Mouse (Mus musculus) layer of hippocampus, postnatal 36 days (tissue): Measurements from ENCODE around the gene Ccdc63. TPM values are rescaled to one million over a fixed set of nuclear protein-coding genes. Genes with fewer than 3 reads are reported as not detected.

Source experiments
- DNase-seq, 2 experiments: peaks; one replicate each; pipeline ENCODE4 v3.0.0; 2022
- total RNA-seq, 2 experiments: library from RNA; stranded (reverse); gene quantifications; 2 replicates each; pipeline ENCODE4 v1.2.3; 2021

Ccdc63 gene
- total RNA-seq, 2 experiments from 2014 or later = 0.68 to 1.1 TPM

DNA sequence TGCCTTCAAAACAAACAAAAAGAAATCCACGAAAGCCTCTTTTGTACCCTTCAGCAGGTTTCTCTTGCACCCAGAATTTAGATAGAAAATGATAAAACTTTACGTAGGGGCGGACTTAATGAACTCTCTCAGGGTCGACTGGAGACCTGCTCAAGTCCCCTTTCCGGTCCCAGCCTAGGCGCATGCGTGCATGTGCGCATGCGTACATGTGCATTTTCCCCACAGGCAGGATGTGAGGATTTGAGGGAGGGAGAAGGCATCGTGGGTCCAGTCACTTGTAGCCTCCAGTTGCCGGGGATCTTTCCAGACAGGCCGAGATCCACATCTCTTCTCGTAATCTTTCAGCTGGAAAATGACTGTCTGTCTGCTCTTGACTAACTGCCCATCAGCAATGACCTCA lies 59.2 kb downstream of the Ccdc63 start:
- no peak for DNase-seq

DNA sequence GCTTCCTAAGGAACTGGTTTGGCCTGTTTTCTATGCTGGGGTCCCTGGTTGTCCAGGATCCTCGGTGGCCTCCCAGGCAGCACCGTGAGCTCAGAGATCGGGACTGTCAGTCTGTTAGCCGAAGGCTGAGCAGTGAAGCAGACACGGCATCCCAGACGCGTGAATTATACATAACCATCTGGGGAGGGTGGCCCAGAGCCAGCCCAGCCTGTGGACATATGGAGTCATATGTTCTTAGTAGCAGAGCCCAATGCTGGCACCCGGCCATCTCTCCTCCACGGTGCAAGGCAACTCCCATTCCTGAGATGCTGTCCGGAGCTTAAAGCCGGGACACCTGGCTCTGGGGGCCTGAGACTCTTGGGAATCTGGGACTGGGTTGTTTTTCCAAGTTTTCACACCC lies 59.7 kb downstream of the Ccdc63 start:
- peak; percentile 69 to 77 for DNase-seq

DNA sequence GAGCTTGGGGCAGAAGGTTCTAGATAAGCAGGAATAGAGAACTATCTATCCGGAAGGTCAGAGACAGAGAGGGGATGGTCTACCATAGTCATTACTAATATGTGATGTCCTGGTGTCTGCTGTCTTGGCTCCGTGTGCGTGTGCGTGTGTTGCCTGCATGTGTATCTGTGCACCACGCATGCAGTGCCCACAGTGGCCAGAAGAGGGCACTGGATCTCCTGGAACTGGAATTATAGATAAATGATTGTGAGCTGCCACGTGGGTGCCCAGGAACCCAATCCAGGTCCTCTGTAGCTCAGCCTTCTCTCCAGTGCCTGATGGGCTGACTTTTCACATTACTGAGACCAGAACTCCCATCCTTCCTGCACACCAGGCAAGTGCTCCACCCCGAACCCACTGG lies 60.8 kb downstream of the Ccdc63 start:
- DNase-seq = no peak

DNA sequence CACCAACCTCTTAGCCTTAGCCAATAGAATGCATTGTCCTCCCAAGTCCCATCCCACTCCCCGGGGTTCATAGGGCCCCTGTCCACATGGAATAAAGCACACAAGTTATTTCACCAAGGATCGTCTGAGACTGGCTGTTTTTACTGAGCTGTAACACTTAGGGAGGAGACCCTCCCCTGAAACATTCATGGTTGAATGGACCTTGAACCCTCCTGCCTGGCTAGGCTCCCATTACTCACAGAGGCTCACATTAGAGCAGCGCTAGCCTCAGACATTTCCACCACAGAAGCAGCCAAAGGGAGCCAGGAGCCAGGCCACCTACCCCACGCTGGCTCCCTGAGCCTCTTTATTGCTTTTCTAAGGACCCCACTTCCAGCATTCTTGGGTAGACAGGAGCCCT lies 63.4 kb downstream of the Ccdc63 start:
- no peak for DNase-seq

DNA sequence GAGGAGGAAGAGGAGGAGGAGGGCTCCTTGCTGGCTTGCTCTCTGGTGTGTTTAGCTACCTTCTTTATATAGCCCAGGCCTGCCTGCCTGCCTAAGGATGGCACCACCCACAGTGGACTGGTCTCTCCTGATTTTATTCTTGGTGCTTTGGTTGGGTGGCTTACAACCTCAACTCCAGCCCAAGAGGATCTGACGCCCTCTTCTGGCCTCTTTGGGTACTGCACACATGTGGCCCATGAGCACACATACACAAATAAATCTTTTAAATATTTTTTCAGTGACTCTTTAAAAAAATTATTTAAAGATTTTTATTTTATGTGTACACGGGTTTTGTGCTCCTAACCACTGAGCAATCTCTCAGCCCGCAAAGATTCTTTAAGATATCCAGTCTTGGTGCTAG lies 64.9 kb downstream of the Ccdc63 start:
- no peak for DNase-seq

DNA sequence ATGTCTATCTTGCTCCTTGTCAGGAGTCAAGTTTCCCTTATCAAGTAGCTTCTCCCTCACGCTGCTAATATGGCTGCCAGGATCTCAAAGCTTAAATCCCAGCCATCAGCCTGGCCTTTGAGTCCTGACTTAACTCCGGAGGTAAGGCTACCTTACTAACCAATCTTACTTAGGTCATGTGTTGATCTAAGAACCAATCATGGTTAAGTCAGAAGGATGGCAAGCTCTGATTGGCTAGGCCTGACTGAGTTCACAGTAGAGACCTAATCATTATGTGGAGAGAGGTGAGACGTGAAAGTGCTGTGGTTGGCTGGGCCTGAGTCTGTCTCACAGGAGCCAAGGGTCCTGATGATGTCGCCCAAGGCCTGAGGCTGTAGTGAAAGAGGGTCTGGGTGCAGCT lies 68.6 kb downstream of the Ccdc63 start:
- no peak for DNase-seq

DNA sequence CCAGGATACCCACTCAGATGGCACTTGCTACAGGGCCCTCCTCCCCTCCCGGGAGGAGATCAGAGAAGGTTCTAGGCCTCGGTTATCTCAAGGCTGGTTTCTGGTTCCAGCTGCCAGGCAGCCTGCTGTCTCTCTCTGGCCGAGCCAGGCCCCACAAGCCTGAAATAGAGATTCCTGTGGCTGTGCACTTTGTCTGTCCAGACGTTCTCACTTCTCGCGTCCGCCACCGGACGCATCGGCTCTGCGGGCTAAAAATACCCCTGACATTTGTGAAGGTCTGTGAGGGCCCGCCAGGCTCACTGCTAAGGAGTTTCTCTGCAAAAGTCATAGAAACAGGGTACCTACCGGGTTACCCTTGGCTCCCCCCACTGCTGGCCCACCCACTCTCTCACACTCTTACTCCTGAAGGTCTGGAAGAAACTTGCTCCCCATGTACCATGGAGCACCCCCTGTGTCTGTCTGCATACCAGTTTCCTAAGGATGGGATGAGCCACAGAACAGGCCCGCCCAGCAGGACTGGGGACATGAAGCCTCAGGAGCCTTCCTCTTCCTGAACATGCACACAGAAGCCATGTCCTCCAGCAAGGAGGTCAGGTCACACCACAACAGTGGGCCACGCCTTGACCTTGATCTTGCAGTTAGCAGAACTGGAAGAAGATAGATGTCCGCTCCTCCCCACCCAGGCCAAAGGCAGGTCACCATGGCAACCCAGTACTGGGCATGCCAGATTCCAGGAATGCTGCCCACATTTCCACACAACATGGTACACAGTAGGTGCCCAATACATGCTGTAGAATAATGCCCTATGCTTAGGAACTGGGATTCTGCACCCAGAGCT lies 69.4 kb downstream of the Ccdc63 start:
- DNase-seq = no peak

DNA sequence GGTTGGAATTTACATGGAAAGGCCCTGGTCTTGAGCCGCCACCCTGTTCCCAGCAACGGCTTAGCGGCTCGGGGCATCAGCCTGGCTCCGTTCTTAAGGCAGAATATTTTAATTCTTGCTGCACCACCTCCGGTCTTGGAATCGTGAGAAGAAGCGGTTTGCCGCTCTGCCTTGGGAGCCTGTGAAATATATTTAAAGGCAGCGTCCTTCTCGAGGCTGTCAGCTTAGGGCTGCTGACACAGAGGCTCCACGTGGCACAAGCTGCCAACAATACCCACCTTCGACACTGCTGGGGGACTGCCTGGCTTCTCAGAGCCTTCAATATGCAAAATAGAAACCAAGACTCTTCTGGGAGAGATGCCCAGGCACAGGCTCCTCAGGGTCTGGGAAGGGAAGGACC lies 72.1 kb downstream of the Ccdc63 start:
- DNase-seq = no peak

DNA sequence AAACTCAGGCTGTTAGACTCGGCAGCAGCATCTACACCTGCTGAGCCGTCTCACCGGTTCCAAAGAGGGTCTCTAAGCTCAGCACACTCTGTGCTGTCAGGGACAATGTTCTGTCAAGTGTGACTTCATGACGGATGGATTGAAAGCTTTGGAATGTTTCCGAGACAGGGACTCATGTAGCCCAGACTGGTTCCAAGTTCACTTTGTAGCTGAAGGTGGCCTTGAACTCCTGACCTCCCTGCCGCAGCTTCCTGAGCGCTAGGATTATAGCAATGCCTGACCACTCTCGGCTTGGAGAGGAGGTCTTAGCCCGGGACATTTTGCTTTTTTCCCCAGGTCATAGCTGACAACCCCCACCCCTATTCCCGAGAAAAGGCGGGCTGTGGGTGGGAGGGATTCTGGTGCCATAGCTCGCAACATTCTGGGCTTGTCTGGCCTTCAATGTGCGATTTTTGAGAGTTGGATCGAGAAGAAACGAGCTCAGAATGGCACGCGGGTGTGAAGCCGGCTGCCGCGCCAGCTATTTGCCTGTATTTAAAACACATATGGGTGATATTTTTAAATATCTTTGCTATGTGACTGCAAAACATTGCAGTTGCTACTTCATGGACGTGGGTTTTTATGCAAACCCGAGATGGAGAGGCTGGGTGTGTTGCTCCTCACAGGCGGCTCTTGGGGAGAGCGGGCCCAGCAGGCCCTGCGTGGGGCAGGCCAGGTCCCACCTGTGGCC lies 77.3 kb downstream of the Ccdc63 start:
- DNase-seq = peak; percentile 42 to 57

DNA sequence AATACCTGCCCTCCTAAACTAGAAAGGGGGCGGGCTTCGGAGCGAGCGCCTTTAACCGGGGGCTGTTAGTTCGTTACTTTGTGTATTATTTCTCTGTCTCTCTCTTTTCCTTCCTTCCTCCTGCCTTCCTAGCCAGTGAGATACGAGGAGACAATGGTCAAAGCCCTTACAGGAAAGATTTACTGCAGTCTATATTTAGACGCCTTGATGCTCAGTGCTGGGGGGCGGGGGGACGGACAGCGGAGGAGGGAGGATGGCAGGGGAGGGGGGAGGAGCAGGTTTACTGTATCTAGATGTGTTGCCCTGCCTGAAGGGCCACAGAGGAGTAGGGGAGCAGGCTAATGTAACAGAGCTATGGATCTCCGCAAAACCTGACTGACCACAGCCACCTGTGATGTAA lies 78.1 kb downstream of the Ccdc63 start:
- DNase-seq = no peak

DNA sequence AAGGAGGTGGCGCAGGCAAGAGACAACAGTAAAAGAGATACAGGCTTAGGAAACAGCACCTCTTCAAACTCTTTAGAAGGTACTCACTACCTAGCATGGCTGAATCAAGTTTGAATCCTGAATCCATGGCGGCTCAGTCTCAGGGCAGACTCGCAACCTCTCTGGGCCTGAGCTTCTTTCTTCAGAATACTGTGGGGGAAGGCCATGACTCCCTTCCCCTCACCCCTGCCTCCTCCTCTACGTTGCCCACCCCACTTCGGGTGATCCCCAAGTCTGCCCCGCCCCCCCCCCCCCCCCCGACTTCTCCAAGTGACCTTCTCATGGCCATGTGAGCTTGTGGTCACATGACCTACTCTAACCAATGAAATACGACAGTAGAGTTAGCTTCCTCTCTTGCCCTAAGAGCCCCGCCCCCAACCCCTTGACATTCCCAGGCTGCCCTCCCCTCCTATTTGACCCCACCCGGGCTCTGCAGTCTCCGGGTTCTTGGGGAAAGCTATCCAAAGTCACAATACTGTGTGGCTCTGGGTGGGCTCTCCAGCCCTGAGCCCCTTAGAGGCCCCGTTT lies 79.8 kb downstream of the Ccdc63 start:
- no peak for DNase-seq

DNA sequence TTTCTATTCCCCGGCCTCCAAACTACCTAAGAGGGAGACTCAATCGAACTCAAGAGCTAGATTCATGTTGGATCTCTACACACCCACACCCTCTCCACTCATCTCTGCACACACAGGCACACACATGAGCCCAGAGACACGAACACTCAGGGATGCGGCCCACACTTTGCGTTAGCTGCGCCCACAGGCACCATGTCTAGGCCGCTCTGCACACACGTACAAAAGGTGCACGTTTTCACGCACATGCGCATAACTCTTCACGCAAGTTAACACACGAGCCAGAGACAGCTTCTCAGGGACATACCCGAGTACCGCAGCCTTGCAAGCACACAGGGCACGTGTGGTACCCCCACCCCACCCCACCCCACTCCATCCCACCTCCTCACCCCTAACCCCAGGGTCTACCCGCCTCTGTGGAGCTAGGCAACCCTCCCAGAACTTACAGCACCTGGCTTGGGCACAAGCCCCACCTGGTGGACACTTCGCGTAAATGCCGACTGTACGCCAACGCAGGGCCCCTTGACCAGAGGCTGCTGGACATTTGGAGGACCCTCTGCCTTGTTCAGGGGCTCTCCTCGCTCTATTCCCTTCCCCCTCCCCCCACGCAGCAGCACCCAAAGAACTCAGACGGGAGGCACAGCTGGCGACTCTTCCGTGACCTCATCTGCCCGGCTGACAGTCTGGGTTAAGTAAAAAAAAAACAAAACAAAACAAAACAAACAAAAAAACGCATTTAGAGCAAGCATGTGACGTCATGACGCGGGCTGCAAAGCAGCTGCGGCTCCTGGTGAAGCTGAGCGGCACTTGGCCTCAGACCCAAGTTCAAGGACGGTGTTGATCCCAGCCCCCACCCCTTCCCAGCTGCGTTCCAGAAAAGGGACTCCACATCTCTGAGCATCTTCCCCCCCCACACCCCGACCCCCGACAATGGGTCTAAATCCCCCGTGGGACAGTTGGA lies 81.3 kb downstream of the Ccdc63 start:
- DNase-seq = no peak

Other genes with a start within 250 kb of the Ccdc63 start
- gene Cux2, start 90.7 kb downstream of the Ccdc63 start, total RNA-seq = 10 to 100 TPM; 32.7 to 33.8 TPM
- 1 to 10 TPM; 1.0 to 1.1 TPM for gene Myl2, start 39.9 kb downstream of the Ccdc63 start, total RNA-seq
- gene Ppp1cc, start 17.5 kb upstream of the Ccdc63 start, total RNA-seq = 100 to 1,000 TPM; 223 to 225 TPM
- 1 to 10 TPM; 2.4 to 3.3 TPM for gene Hvcn1, start 66.0 kb upstream of the Ccdc63 start, total RNA-seq
- 10 to 100 TPM; 11.5 to 14.5 TPM for gene Tctn1, start 123.6 kb upstream of the Ccdc63 start, total RNA-seq
- 10 to 100 TPM; 41.1 to 43.6 TPM for gene Pptc7, start 143.5 kb upstream of the Ccdc63 start, total RNA-seq
- gene Rad9b, start 213.4 kb upstream of the Ccdc63 start, total RNA-seq = 1 to 10 TPM; 4.5 to 4.9 TPM
- gene Vps29, start 213.5 kb upstream of the Ccdc63 start, total RNA-seq = 100 to 1,000 TPM; 173 to 175 TPM
- 10 to 100 TPM; 29.7 to 31.4 TPM for gene Gpn3, start 231.1 kb upstream of the Ccdc63 start, total RNA-seq
- 10 to 100 TPM; 76.0 to 81.9 TPM for gene Fam216a, start 231.5 kb upstream of the Ccdc63 start, total RNA-seq